Mouse (Mus musculus): ENCODE measurements around the gene Epo. TPM values are rescaled to one million over a fixed set of nuclear protein-coding genes. Genes with fewer than 3 reads are reported as not detected.

Gene Epo
- total and polyA plus RNA-seq, 3 experiments: not detected

DNA sequence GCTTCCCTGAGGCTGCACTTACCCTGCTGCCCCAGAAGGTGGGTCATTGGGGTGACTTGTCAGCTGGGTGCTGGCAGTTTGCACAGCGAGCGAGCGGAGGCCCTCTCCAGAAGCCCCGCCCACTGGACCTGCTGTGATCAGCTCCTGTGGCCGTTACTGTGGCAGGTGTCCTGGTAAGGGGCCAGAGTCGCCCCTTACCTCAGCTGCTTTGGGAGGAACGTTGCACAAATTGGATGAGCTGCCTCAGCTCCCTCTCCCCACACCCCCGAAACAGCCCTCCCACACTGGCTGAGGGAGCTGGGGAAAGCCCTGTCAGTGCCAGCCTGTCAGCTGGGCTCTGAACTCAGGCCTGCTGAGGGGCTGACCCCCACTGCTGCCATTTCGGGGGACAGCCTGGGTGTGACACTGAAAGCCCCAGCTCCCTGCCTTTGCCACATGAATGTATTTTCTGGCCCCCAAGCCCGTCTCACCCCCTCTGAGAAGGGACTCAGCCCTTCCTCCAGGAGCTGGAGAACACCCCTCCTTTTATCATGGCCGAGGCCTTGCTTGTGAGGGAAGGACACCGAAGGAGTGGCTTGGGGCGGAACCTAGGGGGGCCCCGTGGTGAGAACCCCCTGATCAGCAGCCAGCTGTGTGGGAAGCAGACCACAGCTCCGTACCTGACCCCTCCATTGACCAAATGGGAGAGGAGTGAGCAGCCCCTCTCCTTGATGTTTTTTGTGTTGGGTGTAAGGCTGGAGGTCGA is 6.7 kb downstream of the Epo start:
- no peak for TF ChIP-seq TCF12 (IDR thresholded peaks at IDR 0.05; ENCODE audit: low read depth, low read length)
- TF ChIP-seq E2F4 (IDR thresholded peaks at IDR 0.05; ENCODE audit: insufficient replicate concordance, low read depth, low read length): no peak
- no peak for TF ChIP-seq HCFC1 (IDR thresholded peaks at IDR 0.05; ENCODE audit: low read depth, low read length)
- TF ChIP-seq ZMIZ1 (IDR thresholded peaks at IDR 0.05; ENCODE audit: low read depth, low read length): 0 out of 2 replicates have a peak, but pooled peaks have one; percentile 49
- TF ChIP-seq POLR2AphosphoS2 (IDR thresholded peaks at IDR 0.05; ENCODE audit: low read depth, low read length): peak; percentile 23; the same call in 1 of the 2 replicates
- no peak for TF ChIP-seq CHD2 (IDR thresholded peaks at IDR 0.05; ENCODE audit: low read length)
- in situ Hi-C loops (cut with MboI; ENCODE audit: low pct_ligation_motif_present, low pct_unique_long_range_greater_than_20kb, low sequenced_read_pairs) (no loop called here), dilution Hi-C loops (cut with MboI; ENCODE audit: extremely low pct_ligation_motif_present, extremely low pct_unique_long_range_greater_than_20kb, low sequenced_read_pairs) (no loop called here)
- Histone ChIP-seq H3K4me2 (ENCODE audit: insufficient read depth, low read depth, poor library complexity, severe bottlenecking) (no peak overlapping the region), H3K4me3 (replicated peaks in 1 of 3; ENCODE audit: low read depth in 2 of 3, low read length in 2 of 3, poor library complexity in 1 of 3) (no peak overlapping the region), H3K79me2 (replicated peaks; ENCODE audit: control insufficient read depth, extremely low read depth, insufficient read depth, poor library complexity, severe bottlenecking) (peaks cover 15% of the 10 kb centered on the region), H3K27ac (ENCODE audit: insufficient read depth, low read depth) (no peak overlapping the region), H3K27me3 (replicated peaks) (no peaks in the 10 kb centered on the region), H3K9ac (ENCODE audit: insufficient read depth, low read depth) (no peak overlapping the region), H3K36me3 (replicated peaks in 1 of 2; ENCODE audit: control insufficient read depth in 1 of 2, insufficient read depth in 1 of 2, low read length in 1 of 2) (peaks cover 80 to 90% of the 10 kb centered on the region in 2 experiments), H3K9me3 (replicated peaks; ENCODE audit: low read length) (no peaks in the 10 kb centered on the region), H3K4me1 (ENCODE audit: control insufficient read depth in 1 of 2, insufficient read depth in 2 of 2) (peaks cover 3 to 36% of the 10 kb centered on the region in 2 experiments; a peak in 2 of 4 replicates)
- peak; percentile 18 for DNase-seq (ENCODE audit: extremely low read depth)

DNA sequence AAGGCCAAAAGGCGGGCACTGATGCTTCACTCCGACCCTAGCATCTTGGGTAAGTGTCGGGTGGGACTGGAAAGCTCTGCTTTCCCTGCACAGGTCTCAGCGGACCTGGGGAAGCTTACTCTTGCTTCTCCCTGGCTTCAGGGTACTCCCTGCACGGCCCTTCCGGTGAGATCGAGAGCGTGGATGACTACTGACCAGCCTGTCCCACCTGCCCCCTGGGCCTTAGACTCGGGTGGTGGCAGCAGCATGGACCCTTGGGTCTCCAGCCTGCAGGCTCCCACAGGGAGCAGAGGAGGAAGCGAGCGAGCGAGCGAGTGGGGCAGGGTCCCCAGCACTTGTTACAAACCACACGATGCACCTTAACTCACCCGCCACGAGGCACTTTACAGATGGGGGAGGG is 7.5 kb downstream of the Epo start:
- Histone ChIP-seq H3K27ac (ENCODE audit: insufficient read depth, low read depth) (no peak overlapping the region), H3K9ac (ENCODE audit: insufficient read depth, low read depth) (no peak overlapping the region), H3K9me3 (replicated peaks; ENCODE audit: low read length) (no peaks in the 10 kb centered on the region), H3K79me2 (replicated peaks; ENCODE audit: control insufficient read depth, extremely low read depth, insufficient read depth, poor library complexity, severe bottlenecking) (peaks cover 9% of the 10 kb centered on the region), H3K4me3 (replicated peaks in 1 of 3; ENCODE audit: low read depth in 2 of 3, low read length in 2 of 3, poor library complexity in 1 of 3) (no peak overlapping the region), H3K27me3 (replicated peaks) (no peaks in the 10 kb centered on the region), H3K36me3 (replicated peaks in 1 of 2; ENCODE audit: control insufficient read depth in 1 of 2, insufficient read depth in 1 of 2, low read length in 1 of 2) (peaks cover 88 to 99% of the 10 kb centered on the region in 2 experiments), H3K4me2 (ENCODE audit: insufficient read depth, low read depth, poor library complexity, severe bottlenecking) (no peak overlapping the region), H3K4me1 (ENCODE audit: control insufficient read depth in 1 of 2, insufficient read depth in 2 of 2) (peaks cover 3 to 36% of the 10 kb centered on the region in 2 experiments; a peak in 2 of 4 replicates)
- DNase-seq (ENCODE audit: extremely low read depth): no peak
- in situ Hi-C loops (cut with MboI; ENCODE audit: low pct_ligation_motif_present, low pct_unique_long_range_greater_than_20kb, low sequenced_read_pairs) (no loop called here), dilution Hi-C loops (cut with MboI; ENCODE audit: extremely low pct_ligation_motif_present, extremely low pct_unique_long_range_greater_than_20kb, low sequenced_read_pairs) (no loop called here)
- no peak for TF ChIP-seq UBTF (IDR thresholded peaks at IDR 0.05; ENCODE audit: low read depth, low read length)
- TF ChIP-seq USF1 (IDR thresholded peaks at IDR 0.05; ENCODE audit: low read depth, low read length): no peak

DNA sequence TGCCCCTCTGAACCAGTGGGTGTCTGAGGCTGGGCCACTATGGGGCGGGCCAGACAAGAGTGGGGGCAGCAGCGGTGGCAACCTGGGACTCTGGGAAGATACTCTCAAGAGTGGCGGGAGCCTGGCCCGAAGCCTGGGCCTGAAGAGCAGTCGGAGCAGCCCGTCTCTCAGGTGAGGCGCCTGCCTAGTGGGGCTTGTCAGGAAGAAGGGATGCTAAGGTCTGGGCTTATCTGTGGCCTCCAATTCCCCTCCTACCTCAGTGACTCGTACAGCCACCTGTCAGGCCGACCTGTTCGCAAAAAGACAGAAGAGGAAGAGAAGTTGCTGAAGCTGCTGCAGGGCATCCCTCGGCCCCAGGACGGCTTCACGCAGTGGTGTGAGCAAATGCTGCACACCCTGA is 8.4 kb downstream of the Epo start:
- in situ Hi-C loops (cut with MboI; ENCODE audit: low pct_ligation_motif_present, low pct_unique_long_range_greater_than_20kb, low sequenced_read_pairs) (loop anchor here (25.0 kb wide), 1 partner anchor 238 kb away; no protein-coding TSS in a partner anchor), dilution Hi-C loops (cut with MboI; ENCODE audit: extremely low pct_ligation_motif_present, extremely low pct_unique_long_range_greater_than_20kb, low sequenced_read_pairs) (no loop called here)
- H3K4me2 ChIP-seq (ENCODE audit: insufficient read depth, low read depth, poor library complexity, severe bottlenecking): no peak overlapping the region
- no peak for DNase-seq (ENCODE audit: extremely low read depth)
- H3K36me3 ChIP-seq (replicated peaks in 1 of 2; ENCODE audit: control insufficient read depth in 1 of 2, insufficient read depth in 1 of 2, low read length in 1 of 2): peaks cover 91 to 99% of the 10 kb centered on the region in 2 experiments
- H3K79me2 ChIP-seq (replicated peaks; ENCODE audit: control insufficient read depth, extremely low read depth, insufficient read depth, poor library complexity, severe bottlenecking): peaks cover under 1% of the 10 kb centered on the region; the same call in 1 of the 2 replicates
- H3K9me3 ChIP-seq (replicated peaks; ENCODE audit: low read length): no peaks in the 10 kb centered on the region
- H3K4me3 ChIP-seq (replicated peaks in 1 of 3; ENCODE audit: low read depth in 2 of 3, low read length in 2 of 3, poor library complexity in 1 of 3): no peak overlapping the region
- H3K4me1 ChIP-seq (ENCODE audit: control insufficient read depth in 1 of 2, insufficient read depth in 2 of 2): peaks cover 0 to 27% of the 10 kb centered on the region in 2 experiments; a peak in 2 of 4 replicates
- no peak overlapping the region for H3K9ac ChIP-seq (ENCODE audit: insufficient read depth, low read depth)
- TF ChIP-seq UBTF (IDR thresholded peaks at IDR 0.05; ENCODE audit: low read depth, low read length) (no peak), RCOR1 (conservative IDR thresholded peaks at IDR 0.05; ENCODE audit: low read depth, low read length) (no peak), EP300 (IDR thresholded peaks at IDR 0.05; ENCODE audit: low read length) (no peak), USF2 (conservative IDR thresholded peaks at IDR 0.05; ENCODE audit: low read depth, low read length) (no peak), IRF4 (IDR thresholded peaks at IDR 0.05; ENCODE audit: low read depth, low read length) (no peak), GABPA (IDR thresholded peaks at IDR 0.05; ENCODE audit: insufficient replicate concordance, low read depth, low read length) (no peak), NRF1 (IDR thresholded peaks at IDR 0.05; ENCODE audit: low read depth, low read length) (no peak), ETS1 (conservative IDR thresholded peaks at IDR 0.05; ENCODE audit: low read depth, low read length) (no peak), HCFC1 (IDR thresholded peaks at IDR 0.05; ENCODE audit: low read depth, low read length) (no peak), TCF12 (IDR thresholded peaks at IDR 0.05; ENCODE audit: low read depth, low read length) (no peak), CHD1 (IDR thresholded peaks at IDR 0.05; ENCODE audit: low read depth, low read length) (no peak), MYC (IDR thresholded peaks at IDR 0.05; ENCODE audit: low read depth, low read length) (no peak), RAD21 (IDR thresholded peaks at IDR 0.05; ENCODE audit: low read depth, low read length) (no peak), NELFE (IDR thresholded peaks at IDR 0.05; ENCODE audit: low read depth, low read length) (no peak), ZMIZ1 (IDR thresholded peaks at IDR 0.05; ENCODE audit: low read depth, low read length) (no peak), E2F4 (IDR thresholded peaks at IDR 0.05; ENCODE audit: insufficient replicate concordance, low read depth, low read length) (no peak), USF1 (IDR thresholded peaks at IDR 0.05; ENCODE audit: low read depth, low read length) (no peak), MEF2A (IDR thresholded peaks at IDR 0.05; ENCODE audit: borderline replicate concordance, low read depth, low read length) (no peak), JUND (conservative IDR thresholded peaks at IDR 0.05; ENCODE audit: low read depth, low read length) (no peak)
- no peaks in the 10 kb centered on the region for H3K27me3 ChIP-seq (replicated peaks)
- H3K27ac ChIP-seq (ENCODE audit: insufficient read depth, low read depth): no peak overlapping the region
